Mouse (Mus musculus): ENCODE measurements at regions not wholly inside any gene's neighbourhood (a gene's known extent, or its start where the extent isn't known, plus 50 kb on each side); places are given as distances from the start of the nearest gene placed in this dataset.

DNA sequence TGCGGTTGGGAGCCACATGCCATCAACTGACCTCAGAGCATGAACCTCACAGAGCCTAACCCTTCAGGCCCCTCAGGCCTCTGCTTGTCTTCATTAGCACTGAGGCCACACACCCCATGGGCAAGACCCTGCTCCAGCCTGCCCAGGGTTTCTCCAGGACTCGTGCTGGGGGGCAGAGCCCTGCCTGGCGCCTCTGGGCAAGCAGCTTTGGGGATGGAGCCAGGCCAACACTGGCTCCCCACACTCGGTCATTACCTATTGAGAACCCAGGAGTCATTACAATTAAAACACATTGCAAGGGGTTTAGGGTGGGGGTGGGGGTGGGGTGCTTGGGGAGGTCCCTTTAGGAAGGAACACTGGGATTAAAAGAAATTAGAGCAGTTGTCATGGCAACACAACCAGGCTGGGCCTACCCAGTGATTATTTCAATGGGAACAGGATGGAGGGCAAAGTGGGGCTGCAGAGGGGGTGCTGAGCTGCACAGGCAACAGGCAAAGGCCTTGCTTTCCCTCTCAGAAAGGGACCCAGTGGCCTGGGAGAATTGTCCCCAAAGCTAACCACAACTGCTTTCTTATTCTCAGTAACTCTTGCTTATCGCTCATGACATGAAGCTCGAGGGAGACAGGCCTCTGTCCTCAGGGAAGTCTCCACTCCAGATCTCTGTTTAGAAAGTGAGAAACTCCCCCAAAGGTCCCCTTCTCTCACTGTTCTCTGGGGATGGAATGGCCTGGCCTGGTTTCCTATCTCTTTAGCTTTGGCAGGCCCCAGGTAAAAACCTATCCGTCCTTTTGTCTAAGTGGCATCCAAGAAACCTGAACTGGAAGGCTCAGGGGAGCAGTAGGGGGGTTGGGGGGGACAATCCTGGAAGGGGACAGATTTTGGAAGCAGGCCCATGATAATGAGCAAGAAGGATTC, 235.0 kb downstream of the Sox9 start:
- in situ Hi-C loops (cut with MboI, MseI): no loop called here

DNA sequence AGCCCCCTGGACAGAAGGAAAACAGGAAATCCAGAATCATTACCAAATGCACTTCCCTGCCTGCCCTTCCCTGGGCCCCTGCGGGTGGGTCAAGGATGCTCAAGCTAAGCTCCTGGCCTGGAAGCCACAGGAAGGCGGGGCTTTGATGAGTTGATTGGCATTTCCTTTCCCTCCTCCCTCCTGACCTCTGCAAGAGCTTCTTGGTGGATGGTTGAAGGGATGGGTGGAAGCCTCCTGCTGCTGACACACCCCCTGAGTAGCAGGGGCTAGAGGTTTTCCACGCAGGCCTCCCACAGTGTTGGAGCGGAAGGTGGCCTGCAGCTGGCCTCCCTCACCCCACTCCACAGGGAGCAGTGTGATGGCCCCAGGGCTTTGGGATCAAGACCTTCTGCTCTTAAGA, 239.5 kb downstream of the Sox9 start:
- in situ Hi-C loops (cut with MboI, MseI): no loop called here

DNA sequence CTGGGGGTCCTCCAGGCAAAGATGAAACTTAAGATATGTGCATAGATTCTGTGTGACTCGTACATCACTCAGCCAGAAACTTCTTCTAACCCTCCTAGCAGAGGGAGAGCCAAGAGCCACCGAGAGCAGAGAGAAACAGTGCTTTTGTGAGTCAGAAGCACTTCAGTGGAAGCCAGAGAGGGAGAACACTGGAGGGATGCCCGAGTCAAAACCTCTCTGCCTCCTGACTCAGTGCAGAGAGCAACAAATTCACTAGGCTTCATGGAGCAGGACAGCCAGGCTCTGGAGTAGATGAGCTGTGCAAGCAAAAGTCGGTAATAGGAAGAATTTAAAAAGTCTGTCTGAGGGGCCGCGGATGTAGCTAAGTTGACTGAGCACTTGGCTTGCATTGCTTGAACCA, 245.0 kb downstream of the Sox9 start:
- in situ Hi-C loops (cut with MboI, MseI): no loop called here

DNA sequence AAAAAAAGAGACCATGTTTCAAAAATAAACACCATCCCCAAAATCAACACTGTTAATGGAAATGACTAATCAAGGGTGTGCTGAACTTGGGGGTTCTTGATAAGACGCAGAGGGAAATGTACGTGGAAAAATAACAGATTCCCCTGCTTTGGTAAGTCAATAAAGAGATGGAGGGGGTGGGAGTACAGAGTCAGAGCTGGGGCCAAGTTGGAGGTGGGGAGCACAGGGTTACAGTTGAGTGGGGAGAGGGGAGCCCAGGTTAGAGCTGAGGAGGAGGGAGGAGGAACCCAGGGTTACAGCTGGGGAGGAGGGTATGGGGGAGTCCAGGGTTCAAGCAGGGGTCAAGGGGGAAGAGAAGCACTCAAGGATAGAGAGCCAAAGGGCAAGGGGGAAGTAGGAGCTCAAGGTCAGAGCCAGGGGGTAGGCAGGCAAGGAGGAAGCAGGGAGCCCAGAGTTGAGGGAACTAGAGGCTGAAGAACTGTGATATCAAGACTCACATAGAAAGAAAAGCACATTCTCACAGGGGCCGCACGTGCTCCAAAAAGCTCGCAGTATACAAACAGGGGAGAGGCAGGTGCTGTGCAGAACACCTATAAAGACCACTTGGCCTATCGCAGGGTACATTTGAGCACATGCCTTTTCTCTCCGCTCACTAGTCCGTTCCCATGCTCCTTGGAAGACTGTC, 246.4 kb downstream of the Sox9 start:
- in situ Hi-C loops (cut with MboI, MseI): no loop called here

DNA sequence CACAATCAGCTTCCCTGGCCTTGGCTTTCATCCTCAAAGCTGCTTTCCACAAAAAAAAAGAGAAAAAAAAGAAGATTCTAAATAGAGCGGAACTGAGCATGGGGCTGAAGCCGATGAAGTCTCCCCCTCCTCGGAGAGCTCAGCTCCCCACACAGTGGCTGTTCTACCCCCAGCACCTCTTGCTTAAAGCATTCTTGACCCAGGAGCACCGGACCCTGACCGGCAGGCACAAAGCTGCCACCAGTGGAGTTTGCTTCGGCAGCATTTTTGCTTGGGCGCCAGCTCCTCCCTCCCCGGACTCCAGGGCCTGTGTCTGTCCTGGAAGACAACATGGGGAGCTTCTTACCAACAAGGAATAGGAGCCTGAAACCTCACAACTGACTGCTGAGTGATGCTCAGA, 249.4 kb downstream of the Sox9 start:
- in situ Hi-C loops (cut with MboI, MseI): no loop called here

DNA sequence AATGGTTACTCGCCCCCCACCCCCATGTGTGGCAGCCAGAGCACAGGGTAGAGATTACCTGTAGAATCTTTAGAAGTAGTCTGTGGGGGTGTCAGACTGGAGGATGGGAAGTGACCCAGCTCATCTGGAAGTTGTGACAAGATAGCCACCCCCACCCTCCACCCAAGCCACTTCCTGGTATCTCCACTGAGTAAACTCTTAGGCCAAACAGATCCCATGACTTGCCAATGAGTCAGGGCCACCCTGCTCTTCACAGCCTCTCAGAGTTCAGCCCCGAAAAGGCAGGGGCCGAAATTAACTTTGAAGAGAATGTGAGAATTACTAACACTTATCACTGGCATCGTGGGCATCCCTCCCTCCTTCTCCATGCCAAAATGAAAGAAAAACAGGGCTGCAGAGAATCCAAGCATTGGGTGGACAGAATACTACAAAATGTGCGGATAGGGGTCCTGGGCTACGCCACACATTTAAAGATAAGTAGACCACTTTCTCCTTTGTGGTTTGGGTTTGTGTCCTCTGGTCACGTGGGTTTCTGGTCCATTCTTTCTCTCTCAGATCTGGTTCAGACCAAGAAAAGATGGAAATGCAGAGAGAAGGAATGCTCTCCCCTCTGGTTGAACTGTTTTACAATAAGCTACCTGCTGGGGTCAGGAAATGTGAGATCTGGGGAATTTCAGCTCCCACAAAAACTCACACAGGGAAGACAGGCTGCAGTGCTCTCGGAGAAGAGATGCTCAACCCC, 250.6 kb downstream of the Sox9 start:
- in situ Hi-C loops (cut with MboI, MseI): no loop called here

DNA sequence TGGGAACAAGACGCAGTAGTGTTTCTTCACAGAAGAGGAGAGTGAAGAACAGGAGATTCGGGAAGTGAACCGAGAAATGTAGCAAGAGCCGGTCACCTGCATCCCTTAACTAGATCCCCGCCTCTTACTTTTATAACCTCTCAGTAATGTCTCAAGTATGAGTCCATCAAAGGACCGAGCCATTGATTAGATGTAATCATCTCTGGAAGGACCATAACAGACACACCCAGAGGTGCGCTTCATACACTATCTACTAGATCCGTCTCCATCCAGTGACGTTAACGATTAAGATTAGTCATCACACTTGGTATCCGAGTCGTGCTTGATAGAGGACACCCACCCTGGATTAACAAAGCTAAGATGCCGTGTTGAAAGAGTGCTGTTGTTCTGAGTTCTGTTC, 252.9 kb downstream of the Sox9 start:
- in situ Hi-C loops (cut with MboI, MseI): no loop called here

DNA sequence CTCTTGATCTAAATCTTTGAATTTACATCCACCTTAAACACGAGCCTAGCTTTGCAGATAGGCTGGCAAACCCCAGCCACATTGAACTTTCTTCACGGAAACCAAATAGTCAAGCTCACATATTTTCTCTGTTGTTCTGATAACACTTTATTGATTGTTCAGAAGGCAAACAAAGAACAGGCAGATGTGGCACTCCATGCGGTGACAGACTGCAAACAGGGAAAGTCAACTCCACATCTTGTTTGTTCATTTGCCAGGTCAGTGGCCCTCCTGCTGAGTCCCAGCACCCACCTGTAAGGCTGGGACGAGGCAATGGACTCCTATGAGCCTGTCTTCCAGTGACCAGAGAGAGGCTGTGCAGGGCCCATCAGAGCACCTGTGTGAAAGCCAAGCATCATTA, 255.7 kb downstream of the Sox9 start:
- in situ Hi-C loops (cut with MboI, MseI): no loop called here

DNA sequence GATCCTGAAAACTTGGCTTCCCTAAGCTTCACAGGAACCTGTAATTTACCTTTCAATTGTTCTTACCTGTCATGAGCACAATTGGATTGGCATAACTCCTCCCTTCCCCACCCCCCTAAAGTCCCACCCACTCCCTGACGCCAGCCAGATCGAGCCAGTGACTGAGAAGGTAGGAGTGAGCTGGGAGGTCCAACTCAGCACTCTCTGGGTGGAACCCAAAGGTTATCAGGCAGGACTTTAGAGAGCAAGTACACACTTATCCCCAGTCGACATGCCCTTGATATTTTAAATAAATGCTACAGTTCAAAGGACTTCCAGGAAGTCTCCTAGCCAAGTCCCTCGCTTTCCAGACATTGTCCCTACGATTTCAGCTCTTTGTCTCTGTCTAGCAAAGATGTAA, 260.7 kb downstream of the Sox9 start:
- in situ Hi-C loops (cut with MboI, MseI): no loop called here

DNA sequence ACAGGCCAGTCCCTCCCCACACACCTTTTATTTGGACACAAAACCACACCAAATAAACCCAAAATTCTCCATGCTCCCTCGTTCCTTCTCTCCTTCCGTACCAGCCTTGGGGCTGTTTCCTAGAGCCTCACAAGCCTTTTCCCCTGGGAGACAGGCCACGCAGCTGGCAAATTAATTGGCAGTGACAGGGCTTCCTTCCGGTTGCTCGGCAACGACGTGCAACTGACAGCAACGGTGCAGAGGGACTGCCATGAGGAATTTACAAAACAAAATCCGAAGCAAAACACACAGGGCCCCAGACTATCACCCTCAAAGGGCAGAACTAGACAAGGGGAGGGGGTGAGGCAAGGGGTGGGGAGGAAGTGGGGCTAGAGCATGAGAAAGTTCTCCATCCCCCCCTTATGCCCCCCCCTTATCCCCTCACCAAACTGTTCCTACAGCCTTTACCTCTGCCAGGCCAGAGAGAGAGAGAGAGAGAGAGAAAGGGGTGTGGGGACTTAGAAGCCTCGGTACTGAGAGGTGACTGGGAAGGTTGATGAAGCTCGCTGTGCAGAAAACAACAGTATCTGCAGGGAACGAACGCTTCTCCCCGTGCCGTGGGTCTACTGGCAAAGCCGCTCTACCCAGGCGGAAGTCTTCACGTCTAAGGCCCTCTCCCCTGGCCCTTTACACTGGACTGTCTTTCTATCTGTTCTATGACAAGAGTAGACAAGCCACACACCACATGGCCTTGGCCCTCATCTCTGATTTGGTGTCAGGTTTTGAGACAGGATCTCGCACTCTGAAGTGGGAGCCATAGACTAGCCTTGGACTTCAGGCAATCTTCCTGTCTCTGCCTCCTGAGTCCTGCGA, 264.4 kb downstream of the Sox9 start:
- in situ Hi-C loops (cut with MboI, MseI): no loop called here

DNA sequence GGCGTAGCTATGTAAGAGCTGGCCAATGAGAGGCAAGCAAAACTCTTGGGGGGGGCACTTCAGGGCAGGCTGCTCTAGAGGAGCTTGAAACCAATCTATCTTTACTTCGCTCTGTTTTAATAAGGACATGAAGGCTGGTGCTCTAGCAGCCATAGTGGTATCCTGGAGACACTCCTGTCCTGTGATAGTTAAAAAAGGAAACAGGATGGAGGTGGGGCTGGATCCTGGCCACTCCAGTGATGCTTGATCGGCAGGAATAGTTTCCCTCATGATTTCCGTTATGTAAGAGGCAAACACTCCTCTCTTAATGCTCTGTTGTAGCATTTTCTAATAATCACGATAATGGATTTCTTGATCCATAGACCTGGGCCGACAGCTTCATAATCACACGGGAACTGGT, 266.1 kb downstream of the Sox9 start:
- in situ Hi-C loops (cut with MboI, MseI): no loop called here

DNA sequence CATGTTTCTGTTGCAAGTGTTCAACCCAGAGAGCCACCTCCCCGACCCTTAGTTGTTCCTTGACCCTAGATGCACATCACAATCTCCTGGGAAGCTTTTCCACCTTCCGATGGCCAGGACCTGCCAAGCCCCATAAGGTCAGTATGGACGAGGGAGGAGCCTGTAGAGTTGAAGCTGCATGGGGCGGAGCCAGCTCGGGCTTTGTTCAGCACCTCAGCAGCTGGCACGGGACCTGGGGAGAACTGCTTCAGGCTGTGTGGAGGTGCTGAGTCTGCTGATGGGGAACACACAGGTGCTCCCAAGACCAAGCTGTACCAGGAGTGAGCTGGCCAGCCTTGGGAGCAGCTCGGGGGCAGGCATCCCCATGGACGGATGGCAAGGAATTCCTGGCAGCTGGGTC, 267.6 kb downstream of the Sox9 start:
- in situ Hi-C loops (cut with MboI, MseI): no loop called here

DNA sequence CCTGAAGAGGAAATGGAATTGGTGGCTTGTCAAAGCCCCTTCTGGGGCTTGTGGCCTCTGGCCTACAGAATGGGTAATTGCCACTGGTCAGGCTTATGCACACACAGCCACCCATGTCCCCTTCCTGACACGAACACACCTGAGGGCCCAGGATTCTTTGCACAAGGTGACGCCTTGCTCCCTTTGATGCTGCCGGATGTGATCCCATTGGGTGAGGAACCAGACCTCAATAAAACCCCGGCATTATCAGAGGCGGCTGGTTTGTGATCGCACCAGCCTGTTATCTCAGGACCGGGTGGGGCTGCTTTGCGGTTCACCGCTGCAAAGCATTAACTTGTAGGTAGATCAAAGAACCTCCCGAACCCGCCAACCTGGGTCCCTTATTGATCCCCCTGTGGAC, 270.5 kb downstream of the Sox9 start:
- in situ Hi-C loops (cut with MboI, MseI): no loop called here

DNA sequence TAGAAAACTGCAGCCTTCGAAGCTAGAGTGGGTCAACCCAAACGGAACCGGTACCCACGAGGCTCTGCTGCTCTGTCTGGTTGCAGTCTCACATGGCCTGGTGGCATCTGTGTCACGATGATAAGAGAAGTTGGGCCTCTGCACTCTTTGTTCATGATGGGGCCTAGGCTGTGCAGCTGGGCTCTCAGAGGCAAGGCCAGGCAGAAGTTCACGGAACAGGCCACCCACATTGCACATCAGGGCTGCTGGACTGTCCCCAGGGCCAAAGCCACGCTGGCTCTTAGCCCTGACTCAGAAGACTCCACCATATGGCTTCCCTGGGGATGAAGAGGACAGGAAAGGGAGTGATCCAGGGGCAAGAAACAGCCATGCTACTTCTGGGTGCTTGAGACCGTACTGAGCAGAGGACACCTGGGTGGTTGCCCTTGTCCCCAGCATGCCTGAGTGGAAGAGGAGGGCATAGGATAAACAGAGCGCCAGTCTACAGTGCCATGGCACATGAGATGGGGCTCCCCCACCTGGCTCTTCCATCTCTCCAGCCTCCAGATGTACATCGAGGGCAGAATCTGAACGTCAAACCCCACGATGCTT, 274.1 kb downstream of the Sox9 start:
- in situ Hi-C loops (cut with MboI, MseI): no loop called here

DNA sequence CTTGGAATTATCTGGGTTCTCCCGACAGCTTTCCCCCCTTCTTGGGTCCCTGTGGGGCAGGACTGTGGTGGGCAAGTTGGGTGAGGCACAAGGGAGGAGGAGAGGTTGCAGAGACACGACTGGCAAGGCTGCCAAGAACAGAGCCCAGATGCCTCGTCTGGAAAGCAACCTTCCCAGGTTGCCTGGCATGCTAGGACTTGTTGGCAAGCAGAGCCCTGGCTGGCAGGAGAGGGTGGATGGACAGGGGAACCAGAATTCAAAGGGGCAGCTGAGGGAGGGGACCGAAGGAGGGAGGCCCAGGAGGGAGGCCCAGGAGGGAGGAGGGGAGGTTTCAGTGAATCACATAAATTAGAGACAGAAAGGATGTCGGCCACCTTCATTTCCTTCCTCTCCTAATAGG, 274.8 kb downstream of the Sox9 start:
- in situ Hi-C loops (cut with MboI, MseI): no loop called here

DNA sequence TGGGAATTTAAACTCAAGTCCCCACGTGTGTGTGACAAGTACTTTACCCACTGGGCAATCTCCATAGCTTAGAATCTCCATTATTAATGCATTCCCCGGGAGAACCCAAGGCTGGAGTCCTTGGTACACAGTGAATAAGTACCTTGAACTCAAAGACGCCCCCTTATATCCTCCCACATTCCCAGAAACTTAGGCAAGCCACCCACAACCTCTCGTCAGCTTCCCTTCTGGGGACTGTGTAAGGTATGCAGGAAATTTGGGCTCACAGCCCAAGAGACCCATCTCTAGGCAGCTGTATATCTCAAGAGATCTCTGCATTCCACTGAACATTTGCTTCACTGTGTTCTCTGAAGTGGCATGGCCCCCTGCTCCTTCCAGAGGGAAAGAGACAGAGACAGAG, 288.3 kb downstream of the Sox9 start:
- in situ Hi-C loops (cut with MboI, MseI): no loop called here

DNA sequence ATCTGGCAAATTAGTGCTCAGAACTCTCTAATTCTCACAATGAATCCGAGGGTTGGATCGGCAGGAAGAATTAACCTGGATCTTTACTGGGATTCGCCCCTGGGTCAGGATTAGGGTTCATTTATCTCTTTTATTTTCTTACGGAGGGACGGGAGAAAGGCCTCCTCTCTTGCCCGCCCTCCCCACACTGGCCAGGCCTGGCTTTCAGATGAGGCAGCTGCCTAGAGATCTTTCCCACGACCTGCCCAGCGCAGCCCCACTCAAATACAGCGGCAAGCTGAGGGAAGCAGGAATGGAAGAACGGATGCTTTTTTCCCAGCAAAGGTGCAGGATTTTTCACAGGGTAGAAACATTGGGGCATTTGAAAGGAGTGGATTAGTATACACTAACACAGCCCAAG, 289.9 kb downstream of the Sox9 start:
- in situ Hi-C loops (cut with MboI, MseI): no loop called here

DNA sequence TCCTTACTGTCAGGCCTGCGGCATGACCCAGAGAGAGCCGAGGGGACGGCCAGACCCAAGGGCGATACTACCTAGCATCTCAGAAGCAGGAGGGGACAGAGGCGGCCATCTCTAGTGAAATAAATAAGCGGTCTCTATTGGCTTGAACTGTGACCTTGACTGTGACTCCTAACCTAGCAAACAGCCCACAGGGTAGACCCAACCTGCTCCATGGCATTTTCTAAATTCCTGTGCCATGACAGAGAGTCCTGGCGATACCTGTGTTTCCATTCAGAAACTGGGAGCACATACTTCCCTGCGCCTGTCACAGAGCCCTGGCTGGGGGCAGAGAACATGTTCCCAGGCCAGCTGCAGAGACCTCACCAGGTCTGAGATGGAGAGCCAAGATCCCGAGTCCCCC, 292.3 kb downstream of the Sox9 start:
- in situ Hi-C loops (cut with MboI, MseI): no loop called here

DNA sequence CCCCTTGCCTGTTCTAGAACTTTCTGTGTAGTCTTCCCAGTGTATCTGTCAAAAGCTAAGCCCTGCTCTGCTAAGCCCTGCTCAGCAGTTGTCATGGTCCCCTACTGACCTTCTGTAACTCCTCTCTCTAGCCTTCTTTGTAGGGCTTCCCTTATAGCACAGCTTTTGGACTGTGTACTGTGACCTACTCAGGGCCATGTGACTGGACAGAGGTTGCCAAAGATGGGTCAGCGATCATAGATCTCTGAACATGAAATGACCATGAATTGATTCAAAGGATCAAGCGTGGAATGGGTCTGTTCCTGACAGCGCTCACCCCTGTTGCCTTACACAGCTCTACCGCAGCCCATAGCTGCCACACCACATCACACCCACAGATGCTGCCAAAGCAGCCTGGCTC, 294.3 kb downstream of the Sox9 start:
- in situ Hi-C loops (cut with MboI, MseI): no loop called here

DNA sequence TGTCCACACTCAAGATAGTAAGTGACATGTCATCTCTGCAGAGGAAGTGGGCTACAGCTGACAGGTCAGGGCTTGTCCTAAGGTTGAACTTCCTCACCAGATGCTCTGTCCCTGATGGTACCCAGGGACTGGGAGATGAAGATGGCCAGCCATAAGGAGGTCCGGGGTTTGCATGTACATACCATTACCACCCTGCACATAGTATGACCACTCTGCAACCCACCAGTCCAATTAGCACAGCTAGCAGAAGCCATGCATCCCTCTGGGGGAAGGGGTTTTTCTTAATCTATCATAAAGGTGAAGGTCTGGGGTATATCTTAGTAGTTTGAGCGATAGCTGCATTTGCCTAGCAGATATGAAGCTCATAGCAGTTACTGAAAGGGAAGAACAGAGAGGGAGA, 298.3 kb downstream of the Sox9 start:
- in situ Hi-C loops (cut with MboI, MseI): no loop called here

DNA sequence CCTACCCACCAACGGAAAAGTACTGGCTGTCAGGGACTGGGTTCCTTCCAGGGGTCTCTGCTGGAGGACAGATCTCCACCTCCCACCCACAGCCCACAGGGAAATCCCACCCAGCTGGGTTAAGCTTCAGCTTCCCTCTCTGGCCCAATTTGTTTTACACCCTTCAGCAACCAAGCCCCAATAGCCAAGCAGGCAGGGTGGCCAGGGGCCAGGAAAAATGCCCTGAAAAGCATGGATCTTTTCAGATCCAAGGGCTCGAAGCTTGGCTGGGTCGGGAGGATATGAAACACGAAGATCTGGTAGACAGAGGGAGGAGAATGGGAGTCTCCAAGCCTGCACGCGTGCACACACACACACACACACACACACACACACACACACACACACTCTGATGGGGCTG, 302.4 kb downstream of the Sox9 start:
- in situ Hi-C loops (cut with MboI, MseI): no loop called here
